Mouse (Mus musculus) heart, embryonic 14.5 days (tissue): ENCODE results near the gene Dnajc11. TPM values are rescaled to one million over a fixed set of nuclear protein-coding genes. Genes with fewer than 3 reads are reported as not detected.

Experiments used
- polyA plus RNA-seq: library from polyadenylated mRNA; unstranded; fragments of >200 nt; fragmentation: Nextera tagmentation; extraction: Ambion mirVana; gene quantifications from 2 replicates; pipeline ENCODE4 v1.2.1, GENCODE M21; 2014

Gene Dnajc11
- polyA plus RNA-seq, 1 experiment from 2014 or later: 54.6 TPM

Other genes starting within 250 kb of the Dnajc11 start
- gene Camta1, start 71.8 kb upstream of the Dnajc11 start, polyA plus RNA-seq: 150 and 167 TPM in 2 replicates
- 24.0 and 26.5 TPM in 2 replicates for gene Thap3, start 55.3 kb downstream of the Dnajc11 start, polyA plus RNA-seq
- 14.6 and 14.8 TPM in 2 replicates for gene Phf13, start 62.6 kb downstream of the Dnajc11 start, polyA plus RNA-seq
- 17.8 and 19.3 TPM in 2 replicates for gene Klhl21, start 75.1 kb downstream of the Dnajc11 start, polyA plus RNA-seq
- gene Zbtb48, start 94.0 kb downstream of the Dnajc11 start, polyA plus RNA-seq: 11.5 and 15.8 TPM in 2 replicates
- gene Tas1r1, start 104.9 kb downstream of the Dnajc11 start, polyA plus RNA-seq: 0.09 and 0.20 TPM in 2 replicates
- gene Nol9, start 105.6 kb downstream of the Dnajc11 start, polyA plus RNA-seq: 16.2 and 16.8 TPM in 2 replicates
- gene Plekhg5, start 138.8 kb downstream of the Dnajc11 start, polyA plus RNA-seq: 8.5 and 8.6 TPM in 2 replicates
- 0.34 and 0.43 TPM in 2 replicates for gene Tnfrsf25, start 182.2 kb downstream of the Dnajc11 start, polyA plus RNA-seq
- gene Espn, start 218.7 kb downstream of the Dnajc11 start, polyA plus RNA-seq: 0.63 and 0.76 TPM in 2 replicates
- not detected in 2 replicates for gene Hes2, start 225.2 kb downstream of the Dnajc11 start, polyA plus RNA-seq
- gene Acot7, start 244.4 kb downstream of the Dnajc11 start, polyA plus RNA-seq: 62.8 and 72.9 TPM in 2 replicates